Mouse (Mus musculus) lung, postnatal 0 days (tissue): ENCODE data around the gene AF067061.
"Not testable (repeated sequence)": the region's sequence is repeated elsewhere in the genome, so short reads cannot be mapped to it uniquely, and the experiment has no call there.

Source experiments
- CTCF ChIP-seq: IDR thresholded peaks from 2 replicates; pipeline ENCODE4 v1.5.1; 2016; ENCODE audit warnings: antibody characterized with exemption, mild to moderate bottlenecking
- EP300 ChIP-seq: IDR thresholded peaks from 2 replicates; pipeline ENCODE4 v1.6.1; 2016; ENCODE audit warnings: antibody characterized with exemption, mild to moderate bottlenecking, control low read depth

GRCm38 (mm10) chr13:120220922-120221321 is 42.0 kb upstream of the AF067061 start:
- not testable (repeated sequence) for TF ChIP-seq CTCF, EP300
